Mouse (Mus musculus) common myeloid progenitor, adult 5-6 weeks (primary cell): ENCODE measurements around the gene G430095P16Rik. TPM values are rescaled to one million over a fixed set of nuclear protein-coding genes. Genes with fewer than 3 reads are reported as not detected.

Source experiments
- ATAC-seq: replicated peaks from 2 replicates; pipeline ENCODE4 v1.8.0; 2016; ENCODE audit warnings: low read depth, mild to moderate bottlenecking, moderate TSS enrichment, inconsistent platforms; ENCODE audit not compliant: poor library complexity, severe bottlenecking
- total RNA-seq: library from RNA; stranded (forward); fragments of 200-1000, 187-1606 nt; gene quantifications from 2 replicates; pipeline ENCODE4 v1.2.3, GENCODE M21; 2017

Gene G430095P16Rik
- total RNA-seq, 1 experiment from 2014 or later = 13.2 TPM

GRCm38 (mm10) chr8:84702561-84702960 lies 20.2 kb upstream of the G430095P16Rik start:
- ATAC-seq = no peak

GRCm38 (mm10) chr8:84702963-84703465 lies 19.8 kb upstream of the G430095P16Rik start:
- no peak for ATAC-seq

- peak; percentile 21 for ATAC-seq
Observed at GRCm38 (mm10) chr8:84703466-84704249, 19.1 kb upstream of the G430095P16Rik start.

GRCm38 (mm10) chr8:84704356-84704755 lies 18.5 kb upstream of the G430095P16Rik start:
- no peak for ATAC-seq

GRCm38 (mm10) chr8:84704867-84705831 lies 17.7 kb upstream of the G430095P16Rik start:
- ATAC-seq = no peak

GRCm38 (mm10) chr8:84705960-84706359 lies 16.8 kb upstream of the G430095P16Rik start:
- no peak for ATAC-seq

GRCm38 (mm10) chr8:84706610-84707266 lies 16.1 kb upstream of the G430095P16Rik start:
- ATAC-seq = no peak

GRCm38 (mm10) chr8:84707267-84707883 lies 15.4 kb upstream of the G430095P16Rik start:
- ATAC-seq = peak; percentile 10; the same call in 1 of the 2 replicates

- ATAC-seq = no peak
Observed at GRCm38 (mm10) chr8:84708071-84708541, 14.7 kb upstream of the G430095P16Rik start.

- peak; percentile 59 for ATAC-seq
Observed at GRCm38 (mm10) chr8:84708774-84709475, 13.9 kb upstream of the G430095P16Rik start.

GRCm38 (mm10) chr8:84709931-84710330 lies 12.9 kb upstream of the G430095P16Rik start:
- ATAC-seq = no peak

GRCm38 (mm10) chr8:84711312-84711711 lies 11.5 kb upstream of the G430095P16Rik start:
- no peak for ATAC-seq

GRCm38 (mm10) chr8:84711933-84712758 lies 10.7 kb upstream of the G430095P16Rik start:
- ATAC-seq = no peak

GRCm38 (mm10) chr8:84712759-84713120 lies 10.1 kb upstream of the G430095P16Rik start:
- ATAC-seq = no peak

GRCm38 (mm10) chr8:84713381-84713780 lies 9.4 kb upstream of the G430095P16Rik start:
- no peak for ATAC-seq

- ATAC-seq = no peak
Observed at GRCm38 (mm10) chr8:84714161-84714560, 8.6 kb upstream of the G430095P16Rik start.

- no peak for ATAC-seq
Observed at GRCm38 (mm10) chr8:84715893-84716468, 6.8 kb upstream of the G430095P16Rik start.

GRCm38 (mm10) chr8:84716790-84717189 lies 6.0 kb upstream of the G430095P16Rik start:
- no peak for ATAC-seq
